Mouse (Mus musculus) C3H10T1/2 (cell line): ENCODE data around the gene Slc12a7. TPM values are rescaled to one million over a fixed set of nuclear protein-coding genes. Genes with fewer than 3 reads are reported as not detected.

Experiments used
- polyA plus RNA-seq, 2 experiments: library from polyadenylated mRNA; unstranded; fragments of >200 nt; fragmentation: generic; extraction: Trizol; gene quantifications; one replicate each; pipeline ENCODE4 v1.2.1; 2012; ENCODE audit warnings: missing spikeins in 2 of 2

The Slc12a7 gene
- polyA plus RNA-seq = 10 to 100 TPM in 1 of 2 experiments, 1 to 10 TPM in 1; 3.0 to 27.0 TPM

DNA sequence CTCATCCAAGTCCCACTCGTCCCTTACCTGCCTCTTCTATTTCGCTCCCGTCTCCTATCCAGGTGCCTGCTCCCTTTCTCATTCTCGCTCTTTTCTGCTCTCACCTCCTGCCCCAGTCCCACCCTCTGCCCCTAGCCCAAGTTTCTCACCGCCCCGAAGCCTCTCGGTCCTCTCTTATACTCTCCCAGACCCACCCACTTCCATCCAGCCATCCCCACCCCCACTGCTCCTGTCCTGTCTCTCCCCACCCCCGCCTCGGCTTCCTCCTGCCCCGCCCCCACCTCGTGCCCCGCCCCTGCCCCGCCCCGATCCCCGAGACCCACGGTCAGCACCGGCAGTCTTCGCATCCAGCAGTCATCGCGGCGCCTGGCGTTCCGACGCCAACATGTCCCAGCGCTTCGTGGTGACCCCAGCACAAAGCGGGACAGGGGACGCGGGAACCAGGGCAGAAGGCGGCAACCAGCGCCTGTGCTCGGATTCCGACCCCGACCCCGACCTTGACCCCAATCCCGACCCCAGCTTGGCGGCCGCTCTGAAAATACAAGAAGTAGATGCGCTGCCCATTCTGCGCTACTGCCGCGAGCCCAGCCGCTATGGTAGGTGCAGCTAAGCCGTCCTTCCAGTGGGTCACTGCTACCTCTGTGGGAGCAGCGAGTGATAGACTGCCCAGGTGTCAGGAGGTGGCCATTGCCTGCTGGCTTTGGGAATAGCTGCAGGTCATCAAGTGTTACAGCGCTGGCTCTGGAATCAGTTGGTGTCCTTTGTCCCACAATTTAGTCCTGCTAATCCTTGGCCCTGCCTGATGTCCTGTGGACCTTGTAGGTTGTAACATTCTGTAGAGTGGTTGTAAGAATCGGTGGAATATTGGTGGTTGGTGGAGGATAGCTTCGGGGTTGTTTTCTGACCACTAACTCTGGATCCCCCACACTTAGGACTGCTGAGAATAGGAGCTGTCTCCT is at the start of gene Slc12a7:
Gene Slc12a7 (plus strand): TSS at position 353 of the 959 bp plus-strand sequence.

DNA sequence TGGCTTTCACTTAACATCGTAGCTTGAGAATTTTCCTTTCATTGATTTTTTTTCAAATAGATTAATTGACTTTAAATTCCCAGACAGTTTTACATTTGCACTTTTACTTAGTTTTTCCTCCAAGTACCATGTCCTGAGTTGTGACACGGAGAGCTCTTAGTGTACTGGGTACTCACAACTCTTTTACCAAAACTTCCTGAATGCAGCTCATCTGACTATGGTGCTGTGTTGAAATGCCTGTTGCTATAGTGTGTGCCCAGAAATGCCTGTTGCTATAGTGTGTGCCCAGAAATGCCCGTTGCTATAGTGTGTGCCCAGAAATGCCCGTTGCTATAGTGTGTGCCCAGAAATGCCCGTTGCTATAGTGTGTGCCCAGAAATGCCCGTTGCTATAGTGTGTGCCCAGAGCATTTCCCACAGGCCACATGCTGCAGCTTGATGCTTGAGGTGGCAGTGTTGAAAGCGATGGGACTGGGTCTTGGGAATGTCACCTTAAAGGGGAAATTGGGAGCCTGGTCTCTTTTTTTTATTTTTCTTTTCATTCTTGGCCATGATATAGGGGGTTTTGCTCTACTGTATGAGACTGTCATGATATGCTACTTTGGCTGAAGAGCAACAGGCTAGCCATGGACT is 28.1 kb upstream of the Slc12a7 start, which contains the start of gene Slc6a19:
Gene Slc6a19 (minus strand): TSS at position 172 of the 632 bp plus-strand sequence.

GRCm38 (mm10) chr13:73847465-73847836 is 114.6 kb downstream of the Slc12a7 start, which contains the start of gene Nkd2:
Gene Nkd2 (minus strand): TSS chr13:73847631.

Other genes with a start within 250 kb of the Slc12a7 start
- not detected for gene Slc6a3, start 196.3 kb upstream of the Slc12a7 start, polyA plus RNA-seq
- 100 to 1,000 TPM; 115 to 134 TPM for gene Clptm1l, start 129.1 kb upstream of the Slc12a7 start, polyA plus RNA-seq
- under 1 TPM in 1 of 2 experiments, not detected in 1; 0.05 TPM for gene Tert, start 106.2 kb upstream of the Slc12a7 start, polyA plus RNA-seq
- not detected for gene Slc6a18, start 55.1 kb upstream of the Slc12a7 start, polyA plus RNA-seq
- under 1 TPM; 0.01 to 0.05 TPM for gene Slc6a19, start 28.2 kb upstream of the Slc12a7 start, polyA plus RNA-seq
- gene Nkd2, start 114.5 kb downstream of the Slc12a7 start, polyA plus RNA-seq = under 1 TPM; 0.02 TPM
- 1 to 10 TPM; 3.6 to 4.6 TPM for gene Trip13, start 204.7 kb downstream of the Slc12a7 start, polyA plus RNA-seq
- gene Brd9, start 204.7 kb downstream of the Slc12a7 start, polyA plus RNA-seq = 10 to 100 TPM; 16.2 to 34.2 TPM
- not detected for gene Zdhhc11, start 230.8 kb downstream of the Slc12a7 start, polyA plus RNA-seq